Mouse (Mus musculus): Measurements from ENCODE around the gene Pole3. TPM values are rescaled to one million over a fixed set of nuclear protein-coding genes. Genes with fewer than 3 reads are reported as not detected.
A peak's percentile ranks its signal among the peaks of the same experiment; 100 is the strongest.

The Pole3 gene
- total and polyA plus RNA-seq, 3 experiments = 32.1 to 87.5 (median 69.8) TPM

GRCm38 (mm10) chr4:62485450-62486161 is 39.3 kb downstream of the Pole3 start:
- H3K4me2 ChIP-seq (ENCODE audit: insufficient read depth, low read depth, poor library complexity, severe bottlenecking) = no peak overlapping the region
- H3K27me3 ChIP-seq (replicated peaks) = no peaks in the 10 kb centered on the region

GRCm38 (mm10) chr4:62484928-62485327 is 39.9 kb downstream of the Pole3 start:
- 0 out of 2 replicates have a peak, but pooled peaks have one; percentile 10 for TF ChIP-seq ELF1 (IDR thresholded peaks at IDR 0.05; ENCODE audit: low read depth, low read length)
- no peak for TF ChIP-seq MAX (IDR thresholded peaks at IDR 0.05; ENCODE audit: low read length)
- TF ChIP-seq JUND (conservative IDR thresholded peaks at IDR 0.05; ENCODE audit: low read depth, low read length) = no peak
- no peak for TF ChIP-seq ZMIZ1 (IDR thresholded peaks at IDR 0.05; ENCODE audit: low read depth, low read length)
- no peak overlapping the region for H3K9ac ChIP-seq (ENCODE audit: insufficient read depth, low read depth)
- no peak overlapping the region for H3K4me3 ChIP-seq (replicated peaks in 1 of 3; ENCODE audit: low read depth in 2 of 3, low read length in 2 of 3, poor library complexity in 1 of 3)
- H3K4me2 ChIP-seq (ENCODE audit: insufficient read depth, low read depth, poor library complexity, severe bottlenecking) = no peak overlapping the region
- dilution Hi-C loops (cut with MboI; ENCODE audit: extremely low pct_ligation_motif_present, extremely low pct_unique_long_range_greater_than_20kb, low sequenced_read_pairs) = no loop called here
- in situ Hi-C loops (cut with MboI; ENCODE audit: low pct_ligation_motif_present, low pct_unique_long_range_greater_than_20kb, low sequenced_read_pairs) = no loop called here
- H3K27ac ChIP-seq (ENCODE audit: insufficient read depth, low read depth) = no peak overlapping the region
- DNase-seq (ENCODE audit: extremely low read depth) = no peak
- H3K79me2 ChIP-seq (replicated peaks; ENCODE audit: control insufficient read depth, extremely low read depth, insufficient read depth, poor library complexity, severe bottlenecking) = no peaks in the 10 kb centered on the region
- H3K36me3 ChIP-seq (replicated peaks in 1 of 2; ENCODE audit: control insufficient read depth in 1 of 2, insufficient read depth in 1 of 2, low read length in 1 of 2) = no peaks in the 10 kb centered on the region
- H3K9me3 ChIP-seq (replicated peaks; ENCODE audit: low read length) = no peaks in the 10 kb centered on the region
- no peaks in the 10 kb centered on the region for H3K27me3 ChIP-seq (replicated peaks)
- peaks cover 5 to 46% of the 10 kb centered on the region in 2 experiments; a peak in 3 of 4 replicates for H3K4me1 ChIP-seq (ENCODE audit: control insufficient read depth in 1 of 2, insufficient read depth in 2 of 2)

More at GRCm38 (mm10) chr4:62485450-62486161, 39.3 kb downstream of the Pole3 start:
- H3K9ac ChIP-seq (ENCODE audit: insufficient read depth, low read depth) = no peak overlapping the region
- peaks cover 3 to 39% of the 10 kb centered on the region in 2 experiments; a peak in 2 of 4 replicates for H3K4me1 ChIP-seq (ENCODE audit: control insufficient read depth in 1 of 2, insufficient read depth in 2 of 2)
- in situ Hi-C loops (cut with MboI; ENCODE audit: low pct_ligation_motif_present, low pct_unique_long_range_greater_than_20kb, low sequenced_read_pairs) (no loop called here), dilution Hi-C loops (cut with MboI; ENCODE audit: extremely low pct_ligation_motif_present, extremely low pct_unique_long_range_greater_than_20kb, low sequenced_read_pairs) (no loop called here)
- H3K4me3 ChIP-seq (replicated peaks in 1 of 3; ENCODE audit: low read depth in 2 of 3, low read length in 2 of 3, poor library complexity in 1 of 3) = no peak overlapping the region
- H3K36me3 ChIP-seq (replicated peaks in 1 of 2; ENCODE audit: control insufficient read depth in 1 of 2, insufficient read depth in 1 of 2, low read length in 1 of 2) = no peaks in the 10 kb centered on the region
- H3K79me2 ChIP-seq (replicated peaks; ENCODE audit: control insufficient read depth, extremely low read depth, insufficient read depth, poor library complexity, severe bottlenecking) = no peaks in the 10 kb centered on the region
- no peaks in the 10 kb centered on the region for H3K9me3 ChIP-seq (replicated peaks; ENCODE audit: low read length)
- DNase-seq (ENCODE audit: extremely low read depth) = no peak
- no peak overlapping the region for H3K27ac ChIP-seq (ENCODE audit: insufficient read depth, low read depth)
- TF ChIP-seq ZKSCAN1 (IDR thresholded peaks at IDR 0.05; ENCODE audit: borderline replicate concordance, low read depth, low read length) = no peak
- TF ChIP-seq UBTF (IDR thresholded peaks at IDR 0.05; ENCODE audit: low read depth, low read length) = no peak
- TF ChIP-seq JUND (conservative IDR thresholded peaks at IDR 0.05; ENCODE audit: low read depth, low read length) = no peak
- TF ChIP-seq SIN3A (IDR thresholded peaks at IDR 0.05; ENCODE audit: low read length) = no peak
- TF ChIP-seq MXI1 (IDR thresholded peaks at IDR 0.05; ENCODE audit: low read depth, low read length) = no peak
- no peak for TF ChIP-seq EP300 (IDR thresholded peaks at IDR 0.05; ENCODE audit: low read length)
- no peak for TF ChIP-seq MAX (IDR thresholded peaks at IDR 0.05; ENCODE audit: low read length)
- no peak for TF ChIP-seq ZNF384 (IDR thresholded peaks at IDR 0.05; ENCODE audit: low read depth, low read length)
- no peak for TF ChIP-seq SMC3 (IDR thresholded peaks at IDR 0.05; ENCODE audit: low read depth, low read length)
- no peak for TF ChIP-seq ETS1 (conservative IDR thresholded peaks at IDR 0.05; ENCODE audit: low read depth, low read length)
- no peak for TF ChIP-seq MAFK (IDR thresholded peaks at IDR 0.05; ENCODE audit: insufficient replicate concordance, low read length)
- no peak for TF ChIP-seq CTCF (conservative IDR thresholded peaks at IDR 0.05 in 1 of 2, IDR thresholded peaks at IDR 0.05 in 1 of 2; ENCODE audit: low read depth in 2 of 2, low read length in 2 of 2)
- no peak for TF ChIP-seq NRF1 (IDR thresholded peaks at IDR 0.05; ENCODE audit: low read depth, low read length)
- no peak for TF ChIP-seq JUN (IDR thresholded peaks at IDR 0.05; ENCODE audit: insufficient read depth, low read depth, low read length)
- no peak for TF ChIP-seq CHD1 (IDR thresholded peaks at IDR 0.05; ENCODE audit: low read depth, low read length)
- TF ChIP-seq PAX5 (IDR thresholded peaks at IDR 0.05; ENCODE audit: low read length) = no peak
